Mouse (Mus musculus) central nervous system, embryonic 18 days (tissue): ENCODE results near the gene Tdpoz2. TPM values are rescaled to one million over a fixed set of nuclear protein-coding genes. Genes with fewer than 3 reads are reported as not detected.

Experiments
- polyA plus RNA-seq: library from polyadenylated mRNA; depleted of rRNA; stranded (reverse); fragments of >200 nt; gene quantifications from 2 replicates; pipeline ENCODE4 v1.2.3, GENCODE M21; 2012; rRNA removed

Tdpoz2 gene
- not detected in 2 replicates for polyA plus RNA-seq

GRCm38 (mm10) chr3:93652586-93652985, at the start of gene Tdpoz2:
Gene Tdpoz2, minus strand, starts transcription at chr3:93652686.

GRCm38 (mm10) chr3:93692970-93693369, 40.5 kb upstream of the Tdpoz2 start, which contains the start of gene Gm37596:
Gene Gm37596, minus strand, starts transcription at chr3:93693070.

DNA sequence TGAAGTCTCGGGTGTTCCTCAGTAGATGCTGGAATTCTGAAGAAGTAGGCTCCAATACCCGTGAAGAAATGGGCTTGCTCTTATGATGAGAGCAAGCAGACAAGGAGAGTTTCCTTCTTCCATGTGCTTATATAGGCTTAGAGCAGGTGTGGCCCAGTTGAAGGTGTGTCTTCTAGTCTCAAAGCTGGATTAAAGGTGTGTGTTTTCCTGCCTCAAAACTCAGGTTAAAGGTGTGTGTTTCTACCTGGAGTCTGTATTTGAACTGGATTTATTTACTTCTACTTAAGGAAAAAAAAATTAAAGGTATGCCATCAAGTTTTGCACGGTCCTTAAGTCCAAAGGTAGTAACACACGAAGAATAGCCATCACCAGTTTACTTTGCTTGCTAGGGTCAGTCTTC, 23.7 kb upstream of the Tdpoz2 start, which contains the start of gene Tdpoz1:
TSS of gene Tdpoz1 (minus strand) at position 101 of the 400 bp plus-strand sequence.

Other genes with a start within 250 kb of the Tdpoz2 start
- 0.67 and 0.80 TPM in 2 replicates for gene Tchh, start 210.4 kb downstream of the Tdpoz2 start, polyA plus RNA-seq
- 0.03 TPM in 1 of 2 replicates, not detected in the other for gene Tchhl1, start 183.9 kb downstream of the Tdpoz2 start, polyA plus RNA-seq
- 58.6 and 85.5 TPM in 2 replicates for gene S100a11, start 132.2 kb downstream of the Tdpoz2 start, polyA plus RNA-seq
- gene S100a10, start 97.6 kb downstream of the Tdpoz2 start, polyA plus RNA-seq, result 123 and 162 TPM in 2 replicates
- not detected in 2 replicates for gene Tdpoz1, start 23.6 kb upstream of the Tdpoz2 start, polyA plus RNA-seq
- gene Gm37596, start 40.4 kb upstream of the Tdpoz2 start, polyA plus RNA-seq, result not detected in 2 replicates
- gene Gm5773, start 120.3 kb upstream of the Tdpoz2 start, polyA plus RNA-seq, result not detected in 2 replicates
- gene Tdpoz4, start 143.7 kb upstream of the Tdpoz2 start, polyA plus RNA-seq, result not detected in 2 replicates
- not detected in 2 replicates for gene Tdpoz3, start 173.3 kb upstream of the Tdpoz2 start, polyA plus RNA-seq